Mouse (Mus musculus): ENCODE measurements around the gene Ptpn3. TPM values are rescaled to one million over a fixed set of nuclear protein-coding genes. Genes with fewer than 3 reads are reported as not detected.

Gene Ptpn3
- polyA plus RNA-seq, 1 experiment from 2014 or later: 3.8 TPM

GRCm38 (mm10) chr4:57262451-57262850, 39.2 kb downstream of the Ptpn3 start:
- DNase-seq (ENCODE audit: low spot score) (no peak), ATAC-seq (ENCODE audit: low read depth) (no peak)
- Histone ChIP-seq H3K9ac (ENCODE audit: low read depth, low read length) (no peak overlapping the region), H3K27ac (replicated peaks; ENCODE audit: low read depth, low read length) (peak overlapping the region; percentile 41; the same call in 1 of the 2 replicates), H3K36me3 (ENCODE audit: control insufficient read depth, insufficient read depth, low read length) (no peaks in the 10 kb centered on the region), H3K4me1 (ENCODE audit: control insufficient read depth, insufficient read depth, low read length) (peaks cover 28% of the 10 kb centered on the region), H3K4me3 (ENCODE audit: low read depth, low read length) (no peak overlapping the region), H3K27me3 (replicated peaks; ENCODE audit: control insufficient read depth, insufficient read depth, low read length) (no peaks in the 10 kb centered on the region), H3K4me2 (ENCODE audit: low read depth, low read length) (no peak overlapping the region), H3K9me3 (ENCODE audit: control insufficient read depth, low read length) (no peaks in the 10 kb centered on the region)
- WGBS: 47% methylated on average over 8 of the region's 8 CpGs

GRCm38 (mm10) chr4:57261813-57262212, 39.8 kb downstream of the Ptpn3 start:
- Histone ChIP-seq H3K4me1 (ENCODE audit: control insufficient read depth, insufficient read depth, low read length) (peaks cover 30% of the 10 kb centered on the region), H3K9me3 (ENCODE audit: control insufficient read depth, low read length) (no peaks in the 10 kb centered on the region), H3K36me3 (ENCODE audit: control insufficient read depth, insufficient read depth, low read length) (no peaks in the 10 kb centered on the region), H3K27me3 (replicated peaks; ENCODE audit: control insufficient read depth, insufficient read depth, low read length) (no peaks in the 10 kb centered on the region), H3K9ac (ENCODE audit: low read depth, low read length) (no peak overlapping the region), H3K27ac (replicated peaks; ENCODE audit: low read depth, low read length) (peak overlapping the region; percentile 41; the same call in 1 of the 2 replicates), H3K4me3 (ENCODE audit: low read depth, low read length) (no peak overlapping the region), H3K4me2 (ENCODE audit: low read depth, low read length) (0 out of 2 replicates have a peak overlapping the region, but pooled peaks have one; percentile 2)
- ATAC-seq (ENCODE audit: low read depth) (peak; percentile 34; the same call in 1 of the 2 replicates), DNase-seq (ENCODE audit: low spot score) (peak; percentile 77)
- 28% methylated on average over 9 of the region's 9 CpGs for WGBS

DNA sequence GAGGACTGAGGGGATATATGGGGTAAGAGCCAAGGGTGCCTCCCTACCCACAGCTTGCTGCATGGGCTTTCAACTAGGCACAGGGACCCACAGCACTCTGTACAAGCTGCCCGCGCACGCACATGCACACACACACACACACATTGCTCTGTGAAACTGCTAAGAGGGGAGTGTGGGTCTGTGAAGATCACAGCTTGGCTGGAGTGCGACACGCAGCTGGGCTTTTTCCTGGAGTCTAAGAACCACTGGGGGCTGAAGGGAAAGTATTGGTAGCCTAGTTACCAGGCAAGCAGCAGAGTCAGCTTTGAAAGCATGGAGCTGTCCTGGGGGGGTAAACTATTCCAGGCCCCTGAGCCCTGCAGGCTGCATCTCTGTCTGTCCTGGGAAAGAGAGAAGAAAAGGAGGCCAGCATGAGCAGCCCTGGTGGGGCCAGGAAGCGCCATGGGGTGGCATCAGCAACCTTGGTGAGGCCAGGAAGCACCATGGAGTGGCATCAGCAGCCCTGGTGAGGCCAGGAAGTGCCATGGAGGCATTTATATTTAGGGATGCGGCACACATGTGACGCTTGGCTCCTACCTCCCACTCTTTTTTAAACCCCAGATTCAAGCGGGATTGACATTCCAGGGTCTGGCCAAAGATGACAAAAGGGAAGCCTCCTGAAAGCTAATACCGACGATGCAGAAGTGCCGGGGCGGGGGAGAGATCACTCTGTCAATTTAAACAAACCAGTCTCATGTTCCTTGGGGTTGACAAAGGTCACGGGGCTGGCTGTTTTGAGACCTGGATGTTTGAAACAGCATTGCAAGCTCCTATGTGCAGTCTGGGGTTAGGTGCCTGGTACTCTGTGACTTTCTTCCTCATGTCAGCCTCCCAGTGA, 43.2 kb downstream of the Ptpn3 start:
- no peaks in the 10 kb centered on the region for H3K36me3 ChIP-seq (ENCODE audit: control insufficient read depth, insufficient read depth, low read length)
- no peaks in the 10 kb centered on the region for H3K9me3 ChIP-seq (ENCODE audit: control insufficient read depth, low read length)
- H3K4me2 ChIP-seq (ENCODE audit: low read depth, low read length): peak overlapping the region; percentile 14; the same call in 1 of the 2 replicates
- ATAC-seq (ENCODE audit: low read depth) (peak; percentile 31; the same call in 1 of the 2 replicates), DNase-seq (ENCODE audit: low spot score) (peak; percentile 55)
- WGBS: 30% methylated on average over 14 of the region's 14 CpGs
- H3K9ac ChIP-seq (ENCODE audit: low read depth, low read length): no peak overlapping the region
- peaks cover 30% of the 10 kb centered on the region for H3K4me1 ChIP-seq (ENCODE audit: control insufficient read depth, insufficient read depth, low read length)
- no peaks in the 10 kb centered on the region for H3K27me3 ChIP-seq (replicated peaks; ENCODE audit: control insufficient read depth, insufficient read depth, low read length)
- H3K4me3 ChIP-seq (ENCODE audit: low read depth, low read length): no peak overlapping the region
- peak overlapping the region; percentile 65 for H3K27ac ChIP-seq (replicated peaks; ENCODE audit: low read depth, low read length)

- ATAC-seq (ENCODE audit: low read depth) (no peak), DNase-seq (ENCODE audit: low spot score) (no peak)
- 69% methylated on average over 8 of the region's 8 CpGs for WGBS
- H3K4me3 ChIP-seq (ENCODE audit: low read depth, low read length): no peak overlapping the region
- H3K36me3 ChIP-seq (ENCODE audit: control insufficient read depth, insufficient read depth, low read length): no peaks in the 10 kb centered on the region
- H3K27ac ChIP-seq (replicated peaks; ENCODE audit: low read depth, low read length): 0 out of 2 replicates have a peak overlapping the region, but pooled peaks have one; percentile 65
- H3K9ac ChIP-seq (ENCODE audit: low read depth, low read length): no peak overlapping the region
- peaks cover 23% of the 10 kb centered on the region for H3K4me1 ChIP-seq (ENCODE audit: control insufficient read depth, insufficient read depth, low read length)
- no peak overlapping the region for H3K4me2 ChIP-seq (ENCODE audit: low read depth, low read length)
- H3K9me3 ChIP-seq (ENCODE audit: control insufficient read depth, low read length): no peaks in the 10 kb centered on the region
- H3K27me3 ChIP-seq (replicated peaks; ENCODE audit: control insufficient read depth, insufficient read depth, low read length): no peaks in the 10 kb centered on the region
Observed at GRCm38 (mm10) chr4:57257409-57257808, 44.2 kb downstream of the Ptpn3 start.

DNA sequence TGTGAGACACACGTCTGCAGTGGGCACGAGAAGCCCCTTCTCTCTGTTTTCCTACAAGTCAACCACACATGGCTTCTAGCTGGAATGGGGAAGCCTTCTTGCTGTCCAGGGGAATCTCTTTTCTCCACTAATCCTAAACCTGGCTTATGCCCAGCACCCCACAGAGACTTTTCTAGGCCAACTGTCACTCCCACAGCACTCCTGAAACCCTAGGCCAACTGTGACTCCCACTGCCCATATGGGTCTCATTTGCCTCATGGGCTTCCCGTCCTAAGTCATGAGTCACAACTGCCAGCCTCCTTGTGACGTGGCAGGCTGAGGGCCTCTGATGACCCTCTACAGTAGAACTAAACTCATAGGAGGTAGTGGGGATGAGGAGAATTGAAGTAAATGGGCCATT, 44.9 kb downstream of the Ptpn3 start:
- ATAC-seq (ENCODE audit: low read depth) (no peak), DNase-seq (ENCODE audit: low spot score) (no peak)
- 52% methylated on average over 4 of the region's 4 CpGs for WGBS
- Histone ChIP-seq H3K4me2 (ENCODE audit: low read depth, low read length) (no peak overlapping the region), H3K36me3 (ENCODE audit: control insufficient read depth, insufficient read depth, low read length) (no peaks in the 10 kb centered on the region), H3K9ac (ENCODE audit: low read depth, low read length) (no peak overlapping the region), H3K27me3 (replicated peaks; ENCODE audit: control insufficient read depth, insufficient read depth, low read length) (no peaks in the 10 kb centered on the region), H3K4me1 (ENCODE audit: control insufficient read depth, insufficient read depth, low read length) (peaks cover 19% of the 10 kb centered on the region), H3K27ac (replicated peaks; ENCODE audit: low read depth, low read length) (0 out of 2 replicates have a peak overlapping the region, but pooled peaks have one; percentile 11), H3K4me3 (ENCODE audit: low read depth, low read length) (no peak overlapping the region), H3K9me3 (ENCODE audit: control insufficient read depth, low read length) (no peaks in the 10 kb centered on the region)

DNA sequence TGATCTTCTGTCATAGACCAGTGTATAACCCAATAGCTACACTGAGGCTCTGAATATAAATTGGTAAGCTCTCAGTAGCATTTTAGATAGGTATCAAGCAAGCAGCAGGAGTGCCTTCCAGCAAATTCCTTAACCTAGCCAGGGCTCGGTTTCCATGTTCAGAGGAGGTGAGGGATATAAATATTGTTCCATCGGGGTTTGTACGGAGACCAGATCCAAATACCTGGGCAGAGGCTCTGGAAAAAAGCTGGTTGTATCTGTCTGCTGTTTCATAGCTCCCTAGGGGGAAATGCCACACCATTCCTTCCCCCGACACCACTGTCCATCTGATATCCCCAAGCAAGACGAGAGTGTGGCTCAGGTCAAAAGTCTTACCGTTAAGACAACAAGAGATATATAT, 47.2 kb downstream of the Ptpn3 start:
- ATAC-seq (ENCODE audit: low read depth): no peak
- Histone ChIP-seq H3K9me3 (ENCODE audit: control insufficient read depth, low read length) (no peaks in the 10 kb centered on the region), H3K4me2 (ENCODE audit: low read depth, low read length) (no peak overlapping the region), H3K36me3 (ENCODE audit: control insufficient read depth, insufficient read depth, low read length) (no peaks in the 10 kb centered on the region), H3K27me3 (replicated peaks; ENCODE audit: control insufficient read depth, insufficient read depth, low read length) (no peaks in the 10 kb centered on the region), H3K4me3 (ENCODE audit: low read depth, low read length) (no peak overlapping the region), H3K27ac (replicated peaks; ENCODE audit: low read depth, low read length) (no peak overlapping the region), H3K9ac (ENCODE audit: low read depth, low read length) (no peak overlapping the region), H3K4me1 (ENCODE audit: control insufficient read depth, insufficient read depth, low read length) (peaks cover 16% of the 10 kb centered on the region)
- 59% methylated on average over 6 of the region's 6 CpGs for WGBS
- no peak for DNase-seq (ENCODE audit: low spot score)

DNA sequence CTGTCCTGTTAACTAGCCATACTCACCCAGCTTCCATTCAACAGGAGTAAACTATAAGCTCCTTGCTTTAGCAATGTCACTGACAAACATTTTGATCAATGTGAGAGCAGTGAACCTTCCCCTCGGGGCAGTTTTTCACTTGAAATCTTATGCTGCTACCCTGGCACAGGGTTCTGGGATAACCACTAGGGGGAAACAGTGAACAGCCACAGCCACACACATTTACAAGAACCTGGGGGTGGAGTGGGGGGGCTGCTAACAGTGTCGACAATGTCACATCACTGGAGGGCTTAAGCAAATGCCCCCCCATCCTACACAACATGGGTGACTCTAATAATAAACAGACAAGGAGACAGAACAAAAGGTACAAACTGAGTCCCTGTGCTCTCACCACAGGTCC, 51.0 kb downstream of the Ptpn3 start:
- Histone ChIP-seq H3K27ac (replicated peaks; ENCODE audit: low read depth, low read length) (no peak overlapping the region), H3K4me2 (ENCODE audit: low read depth, low read length) (no peak overlapping the region), H3K4me1 (ENCODE audit: control insufficient read depth, insufficient read depth, low read length) (no peaks in the 10 kb centered on the region), H3K27me3 (replicated peaks; ENCODE audit: control insufficient read depth, insufficient read depth, low read length) (no peaks in the 10 kb centered on the region), H3K9me3 (ENCODE audit: control insufficient read depth, low read length) (no peaks in the 10 kb centered on the region), H3K9ac (ENCODE audit: low read depth, low read length) (no peak overlapping the region), H3K4me3 (ENCODE audit: low read depth, low read length) (no peak overlapping the region), H3K36me3 (ENCODE audit: control insufficient read depth, insufficient read depth, low read length) (no peaks in the 10 kb centered on the region)
- WGBS: 16% methylated on average over 2 of the region's 2 CpGs
- DNase-seq (ENCODE audit: low spot score) (no peak), ATAC-seq (ENCODE audit: low read depth) (no peak)

DNA sequence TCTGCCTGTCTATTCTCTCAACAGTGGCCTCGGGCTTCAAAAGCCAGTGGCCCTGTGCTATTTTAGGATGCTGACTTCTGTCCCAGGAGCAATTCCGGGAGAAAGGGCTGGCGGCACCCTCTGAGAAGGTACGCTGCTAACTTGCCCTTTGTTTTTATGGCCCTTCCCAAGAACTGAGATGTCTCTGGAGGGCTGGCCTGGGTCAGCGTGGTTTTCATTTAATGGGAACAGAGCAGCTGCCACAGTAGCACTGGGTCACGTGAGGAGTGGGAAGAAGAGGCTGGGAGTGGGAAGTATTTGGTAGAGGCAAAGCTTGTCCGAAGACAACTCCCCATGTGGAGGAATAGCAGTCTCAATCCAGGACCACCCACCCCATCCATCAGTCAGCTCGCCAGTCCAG, 52.5 kb downstream of the Ptpn3 start:
- ATAC-seq (ENCODE audit: low read depth) (no peak), DNase-seq (ENCODE audit: low spot score) (no peak)
- Histone ChIP-seq H3K4me1 (ENCODE audit: control insufficient read depth, insufficient read depth, low read length) (no peaks in the 10 kb centered on the region; the same call in 1 of the 2 replicates), H3K4me3 (ENCODE audit: low read depth, low read length) (no peak overlapping the region), H3K27ac (replicated peaks; ENCODE audit: low read depth, low read length) (no peak overlapping the region), H3K4me2 (ENCODE audit: low read depth, low read length) (no peak overlapping the region), H3K9ac (ENCODE audit: low read depth, low read length) (no peak overlapping the region), H3K36me3 (ENCODE audit: control insufficient read depth, insufficient read depth, low read length) (no peaks in the 10 kb centered on the region), H3K27me3 (replicated peaks; ENCODE audit: control insufficient read depth, insufficient read depth, low read length) (no peaks in the 10 kb centered on the region), H3K9me3 (ENCODE audit: control insufficient read depth, low read length) (no peaks in the 10 kb centered on the region)
- WGBS: 34% methylated on average over 8 of the region's 8 CpGs
